Mouse (Mus musculus) lung, adult 2 months (tissue): ENCODE measurements around the gene Tmem38b.

ENCODE experiments used
- CTCF ChIP-seq: fragments of 200-500 bp; IDR thresholded peaks from 2 replicates; pipeline ENCODE4 v1.5.1; 2011; ENCODE audit warnings: mild to moderate bottlenecking, low read length, control low read depth; ENCODE audit not compliant: insufficient read depth
- POLR2A ChIP-seq: fragments of 200-500 bp; IDR thresholded peaks from 2 replicates; pipeline ENCODE4 v1.6.1; 2011; ENCODE audit warnings: low read depth, mild to moderate bottlenecking, control low read depth, low read length, borderline replicate concordance; ENCODE audit errors: extremely low read depth

- TF ChIP-seq POLR2A = no peak
- TF ChIP-seq CTCF = no peak
These were observed 28.7 kb upstream of the Tmem38b start for GRCm38 (mm10) chr4:53796865-53797772.
